Mouse (Mus musculus) ES-Bruce4 (cell line): Measurements from ENCODE around the gene Ctbp2.

Source experiments
- CTCF ChIP-seq: IDR thresholded peaks from one replicate; pipeline ENCODE4 v1.8.1; 2011; ENCODE audit warnings: low read depth, low read length
- EP300 ChIP-seq: IDR thresholded peaks from 2 replicates; pipeline ENCODE4 v1.6.1; 2011; ENCODE audit warnings: low read depth, low read length; ENCODE audit not compliant: insufficient read depth

DNA sequence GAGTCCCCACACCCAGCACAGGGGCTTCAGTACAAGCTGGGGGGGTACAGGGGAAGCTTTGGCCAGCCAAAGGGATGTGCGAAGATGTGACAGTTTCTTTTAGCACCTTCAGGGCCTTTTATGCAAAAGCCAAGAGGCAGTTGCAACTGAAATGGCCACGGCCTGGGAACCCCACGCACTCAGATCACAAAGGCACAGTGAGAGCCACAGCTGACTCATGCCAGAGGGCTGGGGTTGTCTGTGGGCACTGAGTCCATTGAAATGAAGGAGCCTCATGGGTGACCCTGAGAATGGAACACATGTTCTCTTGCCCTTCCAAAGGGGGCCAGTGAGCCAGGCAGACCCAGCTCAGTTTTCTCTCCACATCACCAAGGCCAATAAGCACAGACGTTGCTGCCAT is 115.5 kb downstream of the Ctbp2 start:
- TF ChIP-seq CTCF (no peak), EP300 (no peak)
